Mouse (Mus musculus): Measurements from ENCODE around the gene Sos1.

Gene Sos1

GRCm38 (mm10) chr17:80480031-80480854 is at the start of gene Sos1:
TSS of gene Sos1 (minus strand) at chr17:80480453.
- in situ Hi-C loops (cut with MboI; ENCODE audit: unreplicated experiment in 2 of 2): loop anchor here in 1 of 2 experiments (25.0 kb wide), 1 partner anchor 1118 kb away; the partner anchor contains the start of gene Cdc42ep3

GRCm38 (mm10) chr17:80523231-80523630 is 43.0 kb upstream of the Sos1 start:
- in situ Hi-C loops (cut with MboI; ENCODE audit: unreplicated experiment in 2 of 2): no loop called here

DNA sequence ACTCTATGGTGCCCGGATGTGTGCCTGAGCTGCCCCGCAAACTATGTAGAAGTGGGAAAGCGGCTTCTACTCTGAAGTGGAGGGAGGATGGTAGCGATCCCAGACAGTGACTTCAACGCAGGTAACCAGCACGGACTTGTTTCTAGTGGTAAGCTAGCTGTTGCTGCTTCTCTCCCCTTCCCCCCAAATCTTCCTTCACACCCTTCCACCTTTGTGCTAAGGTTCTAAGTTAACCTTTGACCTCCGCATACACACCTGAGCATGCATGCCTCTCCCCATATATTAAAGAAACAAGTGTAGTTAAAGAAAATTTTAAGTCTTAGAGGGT is 41.9 kb upstream of the Sos1 start:
- in situ Hi-C loops (cut with MboI; ENCODE audit: unreplicated experiment in 2 of 2): no loop called here

- in situ Hi-C loops (cut with MboI; ENCODE audit: unreplicated experiment in 2 of 2): no loop called here
These were observed 41.4 kb upstream of the Sos1 start for GRCm38 (mm10) chr17:80521521-80522228.

GRCm38 (mm10) chr17:80520537-80520936 is 40.3 kb upstream of the Sos1 start:
- in situ Hi-C loops (cut with MboI; ENCODE audit: unreplicated experiment in 2 of 2): no loop called here

DNA sequence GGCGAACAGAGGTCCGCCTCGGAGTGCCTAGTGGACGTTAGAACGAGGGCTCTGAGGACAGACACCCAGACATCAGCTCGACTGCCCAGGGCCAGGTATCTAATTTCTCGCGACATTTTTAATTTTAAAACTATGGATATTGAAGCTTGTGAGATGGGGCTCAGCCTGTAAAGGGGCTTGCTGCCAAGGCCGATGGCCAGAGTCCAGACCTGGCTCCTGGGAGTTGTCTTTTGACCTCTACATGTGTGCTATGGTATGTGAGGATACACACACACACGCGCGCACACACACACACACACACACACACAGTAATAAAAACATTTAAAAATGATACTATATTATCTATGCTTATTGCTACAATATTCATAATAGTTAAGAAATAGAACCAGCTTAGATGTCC is 38.6 kb upstream of the Sos1 start:
- in situ Hi-C loops (cut with MboI; ENCODE audit: unreplicated experiment in 2 of 2): no loop called here

- in situ Hi-C loops (cut with MboI; ENCODE audit: unreplicated experiment in 2 of 2): no loop called here
These were observed 37.0 kb upstream of the Sos1 start for GRCm38 (mm10) chr17:80517244-80517643.

GRCm38 (mm10) chr17:80515956-80516355 is 35.7 kb upstream of the Sos1 start:
- in situ Hi-C loops (cut with MboI; ENCODE audit: unreplicated experiment in 2 of 2): no loop called here

DNA sequence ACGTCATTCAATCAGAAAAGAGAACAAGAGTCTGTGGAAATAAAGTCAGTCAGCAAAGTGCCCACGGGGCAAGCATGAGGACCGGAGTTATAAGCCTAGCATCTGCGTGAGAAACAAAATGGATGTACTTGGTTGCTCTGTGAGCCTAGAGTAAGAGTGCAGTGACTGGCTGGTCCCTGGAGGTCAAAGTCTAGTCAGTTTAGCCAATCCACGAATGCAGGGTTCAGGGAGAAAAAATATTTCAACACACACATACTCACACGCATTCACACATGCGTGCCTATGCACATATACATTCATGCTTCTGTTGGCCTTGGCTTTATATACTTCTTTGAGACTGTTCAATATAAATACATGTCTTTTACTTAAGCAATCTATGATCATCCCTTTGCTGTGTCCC is 35.3 kb upstream of the Sos1 start:
- in situ Hi-C loops (cut with MboI; ENCODE audit: unreplicated experiment in 2 of 2): no loop called here

DNA sequence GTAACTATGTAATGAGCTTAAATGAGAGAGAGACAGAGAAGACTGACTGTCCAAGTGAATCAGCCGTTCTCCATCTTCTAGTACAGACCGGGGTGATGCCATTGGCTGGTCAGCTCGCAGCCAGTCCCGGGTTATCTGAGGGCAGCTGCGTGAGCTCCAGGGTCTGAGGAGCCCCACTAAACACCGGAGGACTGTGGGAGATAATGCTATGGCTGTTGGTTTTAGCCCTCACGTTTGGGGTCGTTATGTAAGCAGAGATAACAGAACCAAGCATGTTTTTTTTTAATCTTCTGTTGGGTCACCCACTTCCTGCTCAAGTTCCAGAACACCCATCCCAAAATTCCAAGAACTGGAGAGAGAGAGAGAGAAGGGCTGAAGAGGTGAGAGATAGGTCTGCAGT is 33.5 kb upstream of the Sos1 start:
- in situ Hi-C loops (cut with MboI; ENCODE audit: unreplicated experiment in 2 of 2): no loop called here

- in situ Hi-C loops (cut with MboI; ENCODE audit: unreplicated experiment in 2 of 2): no loop called here
These were observed 30.2 kb upstream of the Sos1 start for GRCm38 (mm10) chr17:80510459-80510855.

GRCm38 (mm10) chr17:80509494-80510458 is 29.5 kb upstream of the Sos1 start:
- in situ Hi-C loops (cut with MboI; ENCODE audit: unreplicated experiment in 2 of 2): no loop called here

GRCm38 (mm10) chr17:80505766-80506165 is 25.5 kb upstream of the Sos1 start:
- in situ Hi-C loops (cut with MboI; ENCODE audit: unreplicated experiment in 2 of 2): no loop called here

DNA sequence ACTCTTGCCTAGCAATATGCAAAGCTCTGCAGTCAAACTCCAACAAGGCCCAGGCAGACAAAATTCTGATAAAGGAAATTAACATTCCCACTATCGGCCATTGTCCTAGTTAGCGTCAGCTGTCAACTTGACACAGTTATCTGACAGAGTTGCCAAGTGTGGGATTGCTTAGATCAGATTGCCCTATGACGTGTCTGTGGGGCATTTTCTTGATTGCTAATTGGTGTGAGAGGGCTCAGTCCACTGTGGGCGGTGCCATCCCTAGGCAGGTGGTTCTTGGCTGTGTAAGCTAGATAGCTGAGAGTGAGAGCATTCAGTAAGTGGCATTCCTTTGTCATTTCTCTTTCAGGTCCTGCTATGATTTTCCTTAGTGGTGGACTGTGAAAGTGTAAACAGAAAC is 25.1 kb upstream of the Sos1 start:
- in situ Hi-C loops (cut with MboI; ENCODE audit: unreplicated experiment in 2 of 2): no loop called here

DNA sequence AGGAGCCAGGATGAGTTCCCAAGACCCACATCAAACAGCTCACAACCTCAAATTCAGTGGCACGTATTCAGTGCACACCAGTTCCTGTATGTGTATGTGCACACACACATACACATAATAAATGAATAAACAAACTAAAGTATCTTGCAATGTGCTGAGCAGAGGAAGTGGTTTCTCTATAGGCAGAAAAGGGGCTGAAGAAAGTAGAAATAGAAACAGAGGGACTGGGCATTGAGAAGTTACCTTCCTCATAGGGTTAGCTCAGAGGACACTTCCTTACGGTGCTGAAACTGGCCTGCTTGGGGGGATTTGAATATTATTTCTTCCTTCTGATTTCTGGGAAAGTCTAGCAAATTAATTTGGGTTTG is 21.5 kb upstream of the Sos1 start:
- in situ Hi-C loops (cut with MboI; ENCODE audit: unreplicated experiment in 2 of 2): no loop called here

GRCm38 (mm10) chr17:80501037-80501804 is 21.0 kb upstream of the Sos1 start:
- in situ Hi-C loops (cut with MboI; ENCODE audit: unreplicated experiment in 2 of 2): no loop called here

GRCm38 (mm10) chr17:80500025-80500424 is 19.8 kb upstream of the Sos1 start:
- in situ Hi-C loops (cut with MboI; ENCODE audit: unreplicated experiment in 2 of 2): no loop called here

- in situ Hi-C loops (cut with MboI; ENCODE audit: unreplicated experiment in 2 of 2): loop anchor here in 1 of 2 experiments (25.0 kb wide), 1 partner anchor 1136 kb away; the partner anchor contains the start of gene Cdc42ep3
These were observed 18.5 kb upstream of the Sos1 start for GRCm38 (mm10) chr17:80498600-80499268.

GRCm38 (mm10) chr17:80497183-80497601 is 16.9 kb upstream of the Sos1 start:
- in situ Hi-C loops (cut with MboI; ENCODE audit: unreplicated experiment in 2 of 2): loop anchor here in 1 of 2 experiments (25.0 kb wide), 1 partner anchor 1135 kb away; the partner anchor contains the start of gene Cdc42ep3
